8 mouse cellular contexts compared by ENCODE assay signal in the genomic region with DNA sequence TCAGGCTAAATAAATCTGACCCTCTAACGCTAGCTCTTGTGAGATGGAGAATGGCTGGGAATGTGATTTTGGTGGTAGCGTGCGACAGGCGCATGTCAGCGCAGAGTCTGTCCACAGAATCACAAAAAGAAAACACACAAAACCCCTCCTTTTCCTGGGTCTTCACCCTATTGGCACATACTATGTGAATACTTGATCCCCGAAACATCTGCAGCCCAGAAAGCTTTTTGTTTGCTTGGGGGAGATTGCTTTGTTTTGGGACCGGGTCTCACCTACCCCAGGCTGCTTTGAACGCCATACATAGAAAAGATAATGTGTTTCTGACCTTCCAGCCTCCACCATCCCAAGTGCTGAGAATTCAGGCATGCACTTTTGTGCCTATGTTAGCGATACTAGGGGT. TPM values are rescaled to one million over a fixed set of nuclear protein-coding genes. Genes with fewer than 3 reads are reported as not detected.
DNase-seq lines count a peak whose midpoint lies in the region; ATAC-seq lines count a peak whose summit lies in the region.

No protein-coding gene starts in this region.

- peak overlapping the region; percentile 23 to 30; a peak in 2 of 4 replicates for H3K4me3 ChIP-seq in heart, embryonic 14.5 days (ENCODE audit: control insufficient read depth in 1 of 2, insufficient read depth in 1 of 2, low read depth in 1 of 2, low read length in 2 of 2)
- H3K4me3 ChIP-seq in hindbrain, embryonic 12.5 days = peak overlapping the region; percentile 92
- H3K4me3 ChIP-seq in midbrain, embryonic 12.5 days = peak overlapping the region; percentile 27

- peak overlapping the region; percentile 78 to 86 for H3K27ac ChIP-seq in heart, embryonic 14.5 days (replicated peaks in 1 of 2; ENCODE audit: control insufficient read depth in 1 of 2, insufficient read depth in 1 of 2, low read depth in 2 of 2, low read length in 2 of 2)
- H3K27ac ChIP-seq in hindbrain, embryonic 12.5 days = peak overlapping the region; percentile 67
- H3K27ac ChIP-seq in midbrain, embryonic 12.5 days (replicated peaks) = peak overlapping the region; percentile 50

- H3K36me3 ChIP-seq in heart, embryonic 14.5 days (ENCODE audit: control insufficient read depth, insufficient read depth, low read length) = peaks cover 27% of the 10 kb centered on the region
- H3K36me3 ChIP-seq in hindbrain, embryonic 12.5 days = 0 out of 2 replicates have a peak, but pooled peaks cover 5% of the 10 kb centered on the region
- no peaks in the 10 kb centered on the region for H3K36me3 ChIP-seq in midbrain, embryonic 12.5 days

- peak overlapping the region; percentile 62 for H3K4me2 ChIP-seq in heart, embryonic 14.5 days (ENCODE audit: low read length)
- H3K4me2 ChIP-seq in hindbrain, embryonic 12.5 days (replicated peaks) = peak overlapping the region; percentile 54
- peak overlapping the region; percentile 55 for H3K4me2 ChIP-seq in midbrain, embryonic 12.5 days (replicated peaks)

- H3K9me3 ChIP-seq in heart, embryonic 14.5 days (ENCODE audit: control insufficient read depth, low read length) = no peaks in the 10 kb centered on the region
- no peaks in the 10 kb centered on the region for H3K9me3 ChIP-seq in hindbrain, embryonic 12.5 days (replicated peaks)
- H3K9me3 ChIP-seq in midbrain, embryonic 12.5 days = no peaks in the 10 kb centered on the region

- H3K4me1 ChIP-seq in heart, embryonic 14.5 days (ENCODE audit: control insufficient read depth in 2 of 2, insufficient read depth in 2 of 2, low read length in 2 of 2) = peaks cover 9 to 30% of the 10 kb centered on the region in 2 experiments
- peaks cover 26% of the 10 kb centered on the region for H3K4me1 ChIP-seq in hindbrain, embryonic 12.5 days
- peaks cover 31% of the 10 kb centered on the region for H3K4me1 ChIP-seq in midbrain, embryonic 12.5 days

- no peak for ATAC-seq in heart, embryonic 14.5 days (ENCODE audit: insufficient number of reproducible peaks, insufficient read depth, low FRiP score, low read depth)
- ATAC-seq in hindbrain, embryonic 12.5 days (ENCODE audit: low FRiP score) = no peak; the same call in 1 of the 2 replicates
- no peak; the same call in 1 of the 2 replicates for ATAC-seq in midbrain, embryonic 12.5 days (ENCODE audit: low FRiP score, low read depth)

- WGBS in heart, embryonic 14.5 days = 52% methylated on average over 9 of the region's 9 CpGs
- WGBS in hindbrain, embryonic 12.5 days = 61% methylated on average over 9 of the region's 9 CpGs
- 58% methylated on average over 9 of the region's 9 CpGs for WGBS in midbrain, embryonic 12.5 days

- H3K9ac ChIP-seq in heart, embryonic 14.5 days (ENCODE audit: low read length) = peak overlapping the region; percentile 65
- H3K9ac ChIP-seq in hindbrain, embryonic 12.5 days = peak overlapping the region; percentile 28; the same call in 1 of the 2 replicates
- no peak overlapping the region; the same call in 1 of the 2 replicates for H3K9ac ChIP-seq in midbrain, embryonic 12.5 days (replicated peaks)

- no peaks in the 10 kb centered on the region for H3K27me3 ChIP-seq in heart, embryonic 14.5 days (ENCODE audit: control insufficient read depth, insufficient read depth, low read length)
- no peaks in the 10 kb centered on the region for H3K27me3 ChIP-seq in hindbrain, embryonic 12.5 days
- H3K27me3 ChIP-seq in midbrain, embryonic 12.5 days = no peaks in the 10 kb centered on the region

- DNase-seq in heart, adult 18-20 months = no peak
- peak; percentile 3 for DNase-seq in Muller cell, postnatal 12 days (ENCODE audit: inconsistent ontology term)
- no peak for DNase-seq in right cerebral cortex, adult 18-20 months
- no peak for DNase-seq in cerebellum, postnatal 4 days (ENCODE audit: low spot score in 2 of 2)
- DNase-seq in frontal cortex, postnatal 14 days (ENCODE audit: low spot score in 2 of 2) = no peak

RNA-seq across cellular contexts. Expression of gene Cdv3, which starts 0.7 kb away (rescaled TPM):
- polyA plus RNA-seq in heart, embryonic 14.5 days (2014; fragmentation: Nextera tagmentation; extraction: Ambion mirVana) = 62.6 and 64.3 TPM in 2 replicates
- 100 to 1,000 TPM; 136 to 151 TPM for total RNA-seq in heart, adult 18-20 months (2021)
- 101 and 110 TPM in 2 replicates for polyA plus RNA-seq in hindbrain, embryonic 12.5 days (2016; fragmentation: Nextera tagmentation; extraction: Ambion mirVana)
- polyA plus RNA-seq in midbrain, embryonic 12.5 days (2016; fragmentation: Nextera tagmentation; extraction: Ambion mirVana) = 100 and 111 TPM in 2 replicates

Comparison
In these comparisons a context has a peak if more than half of its experiments do, and no peak if none do; other contexts are left out.
1. H3K4me3 ChIP-seq: peak in every context shown above with its lines; median percentile 92 in hindbrain, embryonic 12.5 days; 27 in midbrain, embryonic 12.5 days; 26 in heart, embryonic 14.5 days.